Mouse (Mus musculus) liver, postnatal 0 days (tissue): ENCODE data around the gene Rdh5. TPM values are rescaled to one million over a fixed set of nuclear protein-coding genes. Genes with fewer than 3 reads are reported as not detected.

Experiments used
- ATAC-seq: fragments of 200-750 bp; cut with Nextera tagmentation; 2 replicates; pipeline ENCODE4 v1.8.0; 2017; ENCODE audit warnings: mild to moderate bottlenecking, moderate library complexity
- DNase-seq: peaks from one replicate; pipeline ENCODE4 v3.0.0-alpha.2; 2016
- H3K27ac ChIP-seq: fragments of 300-500 bp; sonication (generic); 2 replicates; pipeline ENCODE4 v1.5.1; 2014; ENCODE audit warnings: antibody characterized with exemption, moderate library complexity, mild to moderate bottlenecking, low read depth
- H3K27me3 ChIP-seq: fragments of 300-500 bp; sonication (generic); 2 replicates; pipeline ENCODE4 v1.6.1; 2014; ENCODE audit warnings: low read length, control low read depth, mixed read lengths; ENCODE audit not compliant: insufficient read depth
- H3K36me3 ChIP-seq: fragments of 300-500 bp; sonication (generic); replicated peaks from 2 replicates; pipeline ENCODE4 v1.6.1; 2014; ENCODE audit warnings: mild to moderate bottlenecking, control low read depth, low read length, moderate library complexity, mixed read lengths; ENCODE audit not compliant: insufficient read depth
- H3K4me1 ChIP-seq: fragments of 300-500 bp; sonication (generic); 2 replicates; pipeline ENCODE4 v1.6.1; 2014; ENCODE audit warnings: antibody characterized with exemption, mild to moderate bottlenecking, control low read depth; ENCODE audit not compliant: insufficient read depth
- H3K4me2 ChIP-seq: fragments of 300-500 bp; sonication (generic); 2 replicates; pipeline ENCODE4 v1.6.1; 2014; ENCODE audit warnings: low read depth, mild to moderate bottlenecking, low read length, moderate library complexity, mixed read lengths
- H3K4me3 ChIP-seq: fragments of 300-500 bp; sonication (generic); 2 replicates; pipeline ENCODE4 v1.5.1; 2014; ENCODE audit warnings: low read depth, low read length
- H3K9ac ChIP-seq: fragments of 300-500 bp; sonication (generic); replicated peaks from 2 replicates; pipeline ENCODE4 v1.6.1; 2014; ENCODE audit warnings: mild to moderate bottlenecking, moderate library complexity
- H3K9me3 ChIP-seq: fragments of 300-500 bp; sonication (generic); 2 replicates; pipeline ENCODE4 v1.6.1; 2016; ENCODE audit warnings: mild to moderate bottlenecking, control low read depth, low read length, mixed read lengths
- CTCF ChIP-seq: sonication (generic); IDR thresholded peaks from 2 replicates; pipeline ENCODE4 v1.5.1; 2016; ENCODE audit warnings: antibody characterized with exemption, low read depth
- EP300 ChIP-seq: IDR thresholded peaks from 2 replicates; pipeline ENCODE4 v1.6.1; 2016; ENCODE audit warnings: antibody characterized with exemption, low read depth, mild to moderate bottlenecking
- WGBS: fragments of 180-500 bp; shearing (Covaris S2); extraction: QIAGEN DNeasy Blood & Tissue Kit; methylation state at CpG from one replicate; pipeline ENCODE4 v1.1.7; 2014; ENCODE audit not compliant: insufficient replicate concordance; 5-methylcytosine and 5-hydroxymethylcytosine counted together
- polyA plus RNA-seq: library from polyadenylated mRNA; unstranded; fragments of >200 nt; fragmentation: Nextera tagmentation; extraction: Ambion mirVana; gene quantifications from 2 replicates; pipeline ENCODE4 v1.2.1, GENCODE M21; 2015

Rdh5 gene
- polyA plus RNA-seq, 1 experiment from 2014 or later = 63.1 TPM

DNA sequence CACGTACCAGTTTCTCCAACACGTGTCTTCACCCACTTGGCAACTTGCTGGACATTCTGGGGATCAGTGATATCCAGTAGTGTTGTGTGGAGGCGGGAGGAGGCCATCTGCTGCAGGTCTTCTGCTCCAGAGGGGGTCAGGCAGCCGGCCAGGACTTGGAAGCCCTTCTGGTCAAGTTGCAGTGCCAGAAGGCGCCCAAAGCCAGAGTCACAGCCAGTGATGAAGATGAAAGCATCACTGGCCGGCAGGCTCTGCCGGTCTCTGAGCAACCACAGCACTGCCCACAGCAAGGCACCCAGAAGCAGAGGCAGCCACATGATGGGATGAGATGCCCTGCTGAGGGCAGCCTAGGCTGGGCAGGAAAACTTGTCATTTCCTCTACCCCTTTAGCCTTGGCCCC is 4.4 kb downstream of the Rdh5 start:
- Histone ChIP-seq H3K27ac (0 out of 2 replicates have a peak overlapping the region, but pooled peaks have one; percentile 41), H3K27me3 (no peaks in the 10 kb centered on the region), H3K4me3 (0 out of 2 replicates have a peak overlapping the region, but pooled peaks have one; percentile 2), H3K9ac (peak overlapping the region; percentile 48), H3K4me1 (peaks cover 28% of the 10 kb centered on the region), H3K36me3 (0 out of 2 replicates have a peak, but pooled peaks cover 18% of the 10 kb centered on the region), H3K4me2 (peak overlapping the region; percentile 31), H3K9me3 (no peaks in the 10 kb centered on the region)
- ATAC-seq = no peak
- no peak for DNase-seq
- TF ChIP-seq CTCF = no peak
- no peak for TF ChIP-seq EP300
- WGBS = 77% methylated on average over 7 of the region's 7 CpGs

DNA sequence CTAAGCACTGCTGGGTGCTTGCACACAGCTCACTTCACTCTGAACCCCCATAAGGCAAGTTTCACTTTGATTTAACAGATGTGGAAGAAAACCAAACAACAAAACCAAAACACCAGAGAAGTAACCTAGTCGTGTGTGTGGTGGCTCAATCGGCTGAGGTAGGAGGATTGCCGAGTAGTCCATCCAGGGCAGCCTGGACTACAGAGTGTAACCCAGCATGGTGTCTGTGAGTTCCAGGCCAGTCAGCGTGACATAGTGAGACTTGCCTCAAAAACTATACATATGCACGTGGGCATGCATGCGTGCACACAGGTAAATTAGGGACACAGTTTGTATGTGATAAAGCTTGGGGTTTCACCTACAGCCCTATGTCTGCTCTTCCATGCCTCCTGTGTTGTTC is 5.3 kb downstream of the Rdh5 start:
- 81% methylated on average over 6 of the region's 6 CpGs for WGBS
- no peaks in the 10 kb centered on the region for H3K27me3 ChIP-seq
- no peak for TF ChIP-seq CTCF
- no peak for TF ChIP-seq EP300
- ATAC-seq (no peak), DNase-seq (no peak)
- H3K9me3 ChIP-seq = no peaks in the 10 kb centered on the region
- no peak overlapping the region for H3K27ac ChIP-seq
- H3K4me1 ChIP-seq = peaks cover 24% of the 10 kb centered on the region
- H3K36me3 ChIP-seq = 0 out of 2 replicates have a peak, but pooled peaks cover 20% of the 10 kb centered on the region
- no peak overlapping the region for H3K4me2 ChIP-seq
- no peak overlapping the region for H3K9ac ChIP-seq
- no peak overlapping the region for H3K4me3 ChIP-seq

DNA sequence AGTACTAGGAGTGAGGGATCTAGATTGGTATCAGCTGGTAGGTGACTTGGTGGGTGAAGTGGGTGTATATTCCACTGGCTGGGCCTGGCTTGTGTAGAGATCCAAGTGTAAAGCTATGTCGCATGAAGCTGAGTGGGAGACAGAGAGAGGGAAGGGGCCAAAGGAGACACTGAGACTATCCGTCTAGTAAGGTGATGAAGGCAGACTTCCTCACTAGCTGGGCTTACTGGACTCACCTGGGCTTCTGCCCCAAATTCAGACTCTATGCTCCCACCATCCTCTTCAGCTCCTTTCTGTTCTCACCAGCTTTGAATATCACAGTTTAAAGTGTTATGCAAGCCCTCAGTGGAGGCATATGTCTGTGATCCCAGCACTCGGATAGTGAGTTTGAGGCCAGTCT is 6.0 kb downstream of the Rdh5 start:
- WGBS = 81% methylated on average over 3 of the region's 3 CpGs

DNA sequence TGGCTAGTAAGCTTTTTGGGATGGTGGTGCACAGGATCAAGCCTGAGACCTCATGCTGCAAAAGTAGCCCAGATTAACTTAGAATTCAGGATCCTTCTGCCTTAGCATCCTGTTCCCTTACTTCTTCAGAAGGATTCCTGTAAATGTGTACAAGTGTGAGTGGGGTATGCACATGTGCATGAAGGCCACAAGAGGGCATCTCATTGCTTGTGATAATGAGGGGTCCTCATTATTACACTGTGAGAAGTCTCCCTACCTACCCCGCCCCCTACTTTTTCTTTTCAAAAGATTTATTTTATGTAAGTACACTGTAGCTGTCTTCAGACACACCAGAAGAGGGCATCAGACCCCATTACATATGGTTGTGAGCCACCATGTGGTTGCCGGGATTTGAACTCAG is 7.1 kb downstream of the Rdh5 start:
- ATAC-seq (no peak), DNase-seq (no peak)

More for the DNA sequence above, 6.0 kb downstream of the Rdh5 start:
- Histone ChIP-seq H3K36me3 (0 out of 2 replicates have a peak, but pooled peaks cover 20% of the 10 kb centered on the region), H3K9ac (no peak overlapping the region), H3K4me2 (no peak overlapping the region), H3K9me3 (no peaks in the 10 kb centered on the region), H3K4me1 (peaks cover 17% of the 10 kb centered on the region), H3K4me3 (no peak overlapping the region), H3K27ac (no peak overlapping the region), H3K27me3 (no peaks in the 10 kb centered on the region)
- TF ChIP-seq CTCF = no peak
- no peak for TF ChIP-seq EP300
- ATAC-seq (no peak), DNase-seq (no peak)

DNA sequence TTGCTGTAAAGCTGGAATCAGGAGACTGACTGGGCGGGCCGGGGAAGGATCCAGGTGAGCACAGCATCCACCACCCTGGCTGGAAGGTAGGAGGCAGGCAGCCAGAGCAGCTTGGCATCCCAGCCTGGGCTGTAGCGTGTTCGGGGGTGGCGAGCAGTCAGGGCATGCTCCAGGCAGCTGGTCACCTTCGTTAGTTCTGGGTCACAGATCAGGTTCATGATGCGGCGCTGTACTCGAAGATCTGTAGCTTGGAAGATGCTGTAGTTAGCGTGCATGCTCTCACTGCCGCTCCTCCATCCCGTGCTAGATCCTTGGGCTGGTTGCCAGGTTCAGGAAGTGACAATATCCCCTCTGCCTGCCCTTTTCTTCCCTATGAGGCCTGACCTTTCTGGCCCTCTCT is 9.0 kb downstream of the Rdh5 start:
- DNase-seq (no peak), ATAC-seq (no peak)
- no peak overlapping the region for H3K27ac ChIP-seq
- H3K4me3 ChIP-seq = no peak overlapping the region
- H3K4me1 ChIP-seq = peaks cover 7% of the 10 kb centered on the region; the same call in 1 of the 2 replicates
- no peak overlapping the region for H3K4me2 ChIP-seq
- 85% methylated on average over 12 of the region's 12 CpGs for WGBS
- H3K36me3 ChIP-seq = 0 out of 2 replicates have a peak, but pooled peaks cover 17% of the 10 kb centered on the region
- H3K9me3 ChIP-seq = no peaks in the 10 kb centered on the region
- TF ChIP-seq CTCF (no peak), EP300 (no peak)
- H3K27me3 ChIP-seq = peaks cover 3% of the 10 kb centered on the region
- no peak overlapping the region for H3K9ac ChIP-seq

More for the DNA sequence above, 7.1 kb downstream of the Rdh5 start:
- H3K9ac ChIP-seq = no peak overlapping the region
- TF ChIP-seq CTCF (peak; percentile 36), EP300 (no peak)
- 0 out of 2 replicates have a peak, but pooled peaks cover 20% of the 10 kb centered on the region for H3K36me3 ChIP-seq
- peaks cover 3% of the 10 kb centered on the region; the same call in 1 of the 2 replicates for H3K27me3 ChIP-seq
- no peak overlapping the region for H3K4me3 ChIP-seq
- 76% methylated on average over 2 of the region's 2 CpGs for WGBS
- H3K9me3 ChIP-seq = no peaks in the 10 kb centered on the region
- H3K4me1 ChIP-seq = peaks cover 10% of the 10 kb centered on the region; the same call in 1 of the 2 replicates
- H3K27ac ChIP-seq = no peak overlapping the region
- no peak overlapping the region for H3K4me2 ChIP-seq

DNA sequence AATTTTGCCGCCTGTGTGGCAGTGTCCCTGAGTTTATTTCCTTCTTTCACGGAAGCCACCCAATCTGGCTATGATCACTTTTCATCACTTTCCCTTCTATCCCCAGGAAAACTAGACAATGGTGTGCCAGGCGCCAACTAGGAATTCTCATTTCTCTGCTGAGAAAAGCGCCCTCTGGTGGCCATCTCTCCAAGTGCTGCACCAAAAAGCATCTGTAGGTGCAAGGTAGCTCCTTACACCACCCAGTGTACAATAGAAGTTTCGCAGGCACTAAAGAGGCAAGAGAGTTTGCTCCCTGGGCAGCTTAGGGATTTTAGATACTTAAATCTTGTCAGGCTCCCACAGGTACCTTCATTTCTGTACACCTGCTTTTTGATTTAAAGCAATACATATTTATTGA is 9.5 kb downstream of the Rdh5 start:
- H3K36me3 ChIP-seq = 0 out of 2 replicates have a peak, but pooled peaks cover 17% of the 10 kb centered on the region
- peaks cover 3% of the 10 kb centered on the region for H3K27me3 ChIP-seq
- peak; percentile 97 for TF ChIP-seq CTCF
- TF ChIP-seq EP300 = no peak
- H3K4me3 ChIP-seq = no peak overlapping the region
- peak; percentile 88 for DNase-seq
- no peaks in the 10 kb centered on the region for H3K9me3 ChIP-seq
- no peak overlapping the region for H3K4me2 ChIP-seq
- H3K4me1 ChIP-seq = peaks cover 5% of the 10 kb centered on the region; the same call in 1 of the 2 replicates
- no peak overlapping the region for H3K27ac ChIP-seq
- 14% methylated on average over 5 of the region's 5 CpGs for WGBS
- ATAC-seq = peak; percentile 32
- no peak overlapping the region for H3K9ac ChIP-seq
